Mouse (Mus musculus) CH12F3 (cell line): ENCODE data around the gene Map7d1.

Experiments used
- in situ Hi-C: fragments of 300-500 bp; cut with MboI; formaldehyde crosslinking; loops from 2 replicates; pipeline ENCODE4 v1.14.3; 2020; ENCODE audit warnings: low sequenced_read_pairs

The Map7d1 gene

DNA sequence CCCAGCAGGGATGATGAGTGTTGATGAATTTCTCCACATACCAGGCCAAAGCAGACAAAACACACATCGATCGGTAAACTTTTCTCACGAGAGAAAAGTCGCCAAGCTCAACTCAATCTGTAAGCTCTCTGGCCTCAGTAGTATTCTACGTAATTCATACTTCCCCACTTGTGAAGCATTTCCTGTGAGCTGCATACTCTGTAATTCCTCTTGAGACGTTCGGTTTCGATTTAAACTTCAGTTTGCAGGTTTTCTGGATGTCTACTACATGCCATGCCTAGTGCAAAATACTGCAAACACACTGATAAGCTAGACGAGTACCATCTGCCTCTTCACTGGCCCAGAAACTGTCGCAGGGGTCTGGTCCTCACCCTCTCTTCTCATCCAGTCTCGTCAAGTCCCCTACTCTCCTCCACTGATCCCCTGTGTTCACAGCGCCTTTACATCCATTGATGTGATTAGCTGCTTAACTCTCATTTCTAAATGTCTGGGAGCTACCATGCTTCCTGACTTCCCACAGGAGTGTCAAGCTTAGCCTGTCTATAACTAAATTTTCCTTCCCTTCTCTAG, 51.4 kb downstream of the Map7d1 start:
- in situ Hi-C loops, result no loop called here

DNA sequence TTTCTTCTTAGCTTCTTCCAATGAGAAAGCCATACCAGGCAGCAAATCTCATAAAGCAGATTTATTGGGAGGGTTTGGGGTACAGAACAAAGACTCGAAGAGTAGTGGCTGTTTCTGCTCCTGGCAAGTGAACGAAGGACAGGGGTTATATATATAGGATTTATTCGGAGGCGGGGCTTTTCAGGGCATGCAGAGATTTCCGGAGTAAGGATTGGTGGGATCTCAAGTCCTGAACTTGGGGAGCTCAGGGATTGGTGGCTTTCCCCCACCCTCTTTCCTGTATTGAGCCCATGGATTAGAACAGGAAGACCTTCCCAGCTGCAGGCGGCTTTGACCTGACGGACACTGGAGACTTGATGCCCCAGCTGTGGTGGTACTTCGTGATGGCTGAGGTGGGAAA, 52.1 kb downstream of the Map7d1 start:
- in situ Hi-C loops, result no loop called here

DNA sequence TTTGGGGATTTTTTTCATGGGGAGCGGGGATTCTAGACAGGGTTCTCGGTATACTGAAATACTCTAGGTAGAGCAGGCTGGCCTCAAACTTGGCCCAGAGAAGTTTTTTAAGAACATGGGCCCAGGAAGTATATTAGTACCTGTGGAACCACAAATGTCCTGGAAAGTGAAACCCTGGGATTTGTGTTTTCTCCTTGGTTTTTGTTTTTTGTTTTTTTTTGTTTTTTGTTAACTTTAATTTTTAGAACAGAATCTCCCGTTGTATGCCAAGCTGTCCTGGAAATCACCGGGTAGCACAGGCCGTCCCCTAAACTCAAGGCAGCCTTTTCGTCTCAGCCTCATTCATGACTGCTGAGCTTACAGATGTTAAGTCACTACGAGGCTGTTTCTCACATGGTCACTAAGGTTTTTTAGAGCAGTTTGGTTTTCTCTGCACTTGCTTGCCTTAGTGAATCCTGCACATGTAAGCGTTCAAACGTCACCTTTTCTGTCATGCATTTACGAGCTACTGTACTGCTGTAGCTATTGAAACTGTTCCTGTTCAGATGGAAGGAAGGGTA, 52.7 kb downstream of the Map7d1 start:
- in situ Hi-C loops, result no loop called here

DNA sequence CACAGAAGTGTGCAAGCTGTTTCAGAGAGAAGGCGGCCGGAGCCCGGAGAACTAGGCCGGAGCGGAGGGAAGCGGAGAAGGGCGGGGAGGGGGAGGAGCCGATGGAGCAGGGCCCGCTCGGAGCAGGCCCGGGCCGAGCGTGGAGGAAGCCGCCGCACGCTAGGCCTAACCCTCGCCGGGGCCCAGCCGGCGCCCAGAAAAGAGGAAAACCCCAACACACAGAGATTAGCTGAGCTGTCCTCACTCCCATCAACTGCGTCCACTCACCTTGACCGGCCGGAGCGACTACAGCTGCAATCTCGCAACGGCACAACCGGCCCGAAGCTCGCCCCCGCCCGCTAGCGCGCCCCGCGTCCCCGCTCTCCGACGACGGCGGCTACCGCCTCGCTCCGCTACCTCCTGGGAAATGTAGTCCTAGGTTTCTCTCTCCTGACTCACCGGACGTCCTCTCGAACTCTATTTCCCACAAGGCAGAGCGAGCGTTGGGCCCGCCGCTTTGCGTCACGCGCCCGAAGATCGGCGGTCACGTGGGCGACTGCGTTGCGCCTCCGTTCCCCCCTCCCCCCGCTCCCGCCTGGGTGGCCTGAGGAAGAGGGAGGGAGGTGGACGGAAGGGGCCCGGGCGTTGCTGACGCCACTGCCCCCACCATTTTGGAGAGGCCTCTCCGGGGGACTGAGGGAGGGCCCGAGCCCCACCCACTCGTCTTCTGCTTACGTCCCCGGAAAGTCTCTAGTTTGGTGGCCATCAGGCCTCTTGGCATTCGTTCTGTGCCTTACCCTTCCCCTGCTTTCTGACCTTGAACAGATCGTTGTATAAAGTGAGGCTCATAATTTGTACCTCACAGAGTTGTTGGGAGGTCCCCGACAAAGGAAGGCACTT, 53.6 kb downstream of the Map7d1 start, which contains the start of gene Thrap3:
Thrap3 (minus strand) TSS at position 458 of the 879 bp plus-strand sequence.
- in situ Hi-C loops, result no loop called here

DNA sequence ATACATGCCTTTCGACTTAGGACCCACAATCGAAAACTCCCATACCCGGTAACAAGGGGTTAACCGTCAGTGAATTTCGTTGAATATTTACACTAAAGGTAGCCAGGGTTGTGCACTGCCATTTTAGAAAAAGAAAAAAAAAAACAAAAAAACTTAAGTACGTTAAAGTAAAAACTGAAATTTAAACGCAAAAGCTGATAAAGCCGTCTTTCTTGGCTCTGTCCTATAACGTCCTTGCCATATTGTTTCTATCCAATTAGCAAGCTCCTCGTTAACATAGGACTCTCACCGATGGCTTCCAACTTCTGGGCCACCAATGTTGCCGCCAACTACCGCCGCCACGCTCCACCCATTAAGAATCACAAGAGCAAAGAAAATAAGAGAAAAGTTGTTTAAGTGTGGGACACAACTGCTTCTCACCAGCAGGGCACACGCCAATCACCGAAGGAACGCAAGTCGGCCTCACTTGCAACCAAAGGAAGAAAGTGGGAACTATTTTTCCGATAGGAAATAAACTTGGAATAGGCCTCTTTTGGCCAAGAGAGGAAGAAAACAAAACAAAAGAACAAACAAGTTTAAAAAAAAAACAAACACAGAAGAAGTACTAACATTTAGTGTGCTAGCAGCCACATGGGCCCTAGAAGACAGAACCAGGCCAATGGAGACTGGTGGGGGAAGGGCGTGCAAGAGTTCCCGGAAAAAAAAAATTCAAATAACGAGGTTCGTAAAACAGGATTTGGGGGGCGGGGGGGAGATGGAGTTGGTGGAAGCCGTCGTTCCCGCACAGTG, 54.4 kb downstream of the Map7d1 start:
- in situ Hi-C loops, result no loop called here

DNA sequence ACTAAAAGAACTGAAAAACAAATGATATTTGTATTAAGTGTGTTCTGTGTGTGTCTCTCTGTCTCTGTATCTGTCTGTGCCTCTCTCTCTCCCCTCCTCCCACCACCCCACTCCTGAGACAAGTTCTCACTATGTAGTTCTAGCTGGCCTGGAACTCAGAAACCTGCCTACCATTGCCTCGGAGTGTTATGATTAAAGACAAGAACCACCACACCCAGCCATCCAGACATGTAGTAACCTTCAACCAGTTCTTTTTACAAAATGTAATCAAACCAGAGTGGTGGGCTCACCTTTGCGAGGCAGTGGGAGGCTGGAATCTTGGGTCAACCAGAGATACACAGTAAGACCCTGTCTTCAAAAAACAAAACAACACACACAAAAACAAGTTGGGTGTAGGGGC, 55.5 kb downstream of the Map7d1 start:
- in situ Hi-C loops, result no loop called here

DNA sequence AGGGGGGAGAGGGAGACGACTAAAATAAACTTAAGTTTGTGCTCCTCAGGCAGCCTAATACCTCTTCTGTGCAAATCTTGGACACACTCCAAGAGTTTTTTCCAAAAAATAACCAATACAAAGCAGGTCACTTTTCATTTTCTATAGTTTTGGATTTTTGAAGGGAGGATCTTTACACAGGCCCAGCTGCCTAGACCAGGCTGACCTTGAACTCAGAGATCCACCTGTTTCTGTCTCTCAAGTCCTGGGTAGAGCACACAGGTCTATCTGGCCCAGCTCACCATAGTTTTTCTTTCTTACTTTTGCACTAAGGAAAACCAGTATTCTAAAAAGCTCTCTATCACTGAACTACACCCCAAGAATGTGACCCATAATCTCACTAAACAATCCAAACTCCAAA, 56.1 kb downstream of the Map7d1 start:
- in situ Hi-C loops, result no loop called here

DNA sequence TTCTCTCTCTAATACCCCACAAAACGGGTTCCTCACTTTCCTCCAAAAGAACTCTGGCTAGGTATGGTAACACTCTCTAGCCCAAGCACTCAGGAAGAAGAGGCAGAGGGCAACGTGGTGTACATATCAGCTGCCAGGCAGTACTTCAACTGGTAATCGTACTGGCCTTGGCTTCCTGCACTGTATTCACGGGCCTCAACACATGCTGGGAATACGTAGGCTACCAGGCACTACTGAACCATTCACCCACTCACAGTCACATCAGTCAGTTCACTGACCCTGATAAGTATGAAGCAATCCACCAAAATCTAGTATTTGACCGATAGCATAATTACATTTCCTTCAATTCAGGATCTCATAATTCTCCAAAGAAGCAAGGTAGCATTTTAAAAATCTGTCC, 56.6 kb downstream of the Map7d1 start:
- in situ Hi-C loops, result no loop called here

DNA sequence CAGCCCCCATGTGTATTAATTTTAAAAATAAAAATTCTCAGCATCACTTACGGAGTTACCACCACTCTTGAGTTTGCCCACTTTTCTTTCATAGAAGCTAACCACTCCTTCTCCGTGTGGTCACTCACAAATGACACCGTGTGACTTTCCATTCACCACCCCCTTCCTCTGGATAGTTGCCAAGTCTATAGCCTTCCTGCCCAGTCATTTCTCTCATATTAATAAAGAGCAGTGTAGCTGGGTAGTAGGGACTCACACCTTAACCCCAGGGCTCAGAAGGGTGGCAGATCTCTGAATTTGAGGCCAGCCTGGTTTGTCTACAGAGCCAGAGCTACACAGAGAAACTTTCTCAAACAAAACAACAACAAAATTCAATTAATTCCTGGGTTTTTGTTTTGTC, 58.7 kb downstream of the Map7d1 start:
- in situ Hi-C loops, result no loop called here

DNA sequence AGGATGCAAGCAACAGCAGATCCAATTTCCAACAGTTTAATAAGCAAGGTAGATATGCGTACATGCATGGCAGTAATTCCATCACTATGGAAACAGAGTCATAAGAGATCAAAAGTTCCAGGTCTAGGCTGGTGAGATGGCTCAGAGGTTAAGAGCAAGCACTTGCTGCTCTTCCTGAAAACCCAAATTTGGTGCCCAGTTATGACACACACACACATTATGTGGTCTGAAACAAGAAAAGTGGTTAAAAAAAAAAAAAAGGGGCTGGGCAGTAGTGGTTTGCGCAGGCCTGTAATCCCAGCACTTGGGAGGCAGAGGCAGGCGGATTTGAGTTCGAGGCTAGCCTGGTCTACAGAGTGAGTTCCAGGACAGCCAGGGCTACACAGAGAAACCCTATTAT, 61.2 kb downstream of the Map7d1 start:
- in situ Hi-C loops, result no loop called here

DNA sequence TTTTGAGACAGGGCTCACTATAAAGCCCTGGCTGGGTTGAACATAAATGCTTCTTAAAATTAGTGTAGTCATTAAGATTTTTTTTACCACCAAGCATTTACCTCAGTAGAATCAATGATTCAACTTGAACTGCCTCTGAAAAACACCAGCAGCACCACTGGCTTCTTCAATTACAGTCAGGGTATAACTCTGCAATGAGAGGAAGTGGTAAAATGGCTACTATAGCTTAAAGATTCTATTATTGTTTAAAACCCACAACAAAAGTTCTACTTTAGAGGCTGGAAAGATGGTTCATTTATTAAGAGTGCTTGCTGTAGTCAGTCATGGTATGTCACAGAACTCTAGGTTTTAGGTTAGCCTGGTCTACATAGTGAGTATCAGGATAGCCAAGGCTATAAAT, 61.9 kb downstream of the Map7d1 start:
- in situ Hi-C loops, result no loop called here

DNA sequence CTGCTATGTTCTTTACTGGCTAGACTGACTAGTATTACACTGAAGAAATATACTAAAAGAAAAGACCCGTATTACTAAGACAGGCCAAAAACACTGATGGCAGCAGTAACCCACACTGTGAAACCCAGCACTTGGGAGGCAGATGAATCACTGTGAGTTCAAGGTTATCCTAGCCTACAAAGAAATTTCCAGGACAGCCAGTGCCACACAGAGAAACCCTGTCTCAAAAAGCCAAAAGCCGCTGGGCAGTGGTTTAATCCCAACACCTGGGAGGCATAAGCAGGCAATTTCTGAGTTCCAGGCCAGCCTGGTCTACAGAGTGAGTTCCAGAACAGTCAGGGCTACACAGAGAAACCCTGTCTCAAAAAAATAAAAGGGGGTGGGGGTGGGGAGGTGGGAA, 65.5 kb downstream of the Map7d1 start:
- in situ Hi-C loops, result no loop called here

DNA sequence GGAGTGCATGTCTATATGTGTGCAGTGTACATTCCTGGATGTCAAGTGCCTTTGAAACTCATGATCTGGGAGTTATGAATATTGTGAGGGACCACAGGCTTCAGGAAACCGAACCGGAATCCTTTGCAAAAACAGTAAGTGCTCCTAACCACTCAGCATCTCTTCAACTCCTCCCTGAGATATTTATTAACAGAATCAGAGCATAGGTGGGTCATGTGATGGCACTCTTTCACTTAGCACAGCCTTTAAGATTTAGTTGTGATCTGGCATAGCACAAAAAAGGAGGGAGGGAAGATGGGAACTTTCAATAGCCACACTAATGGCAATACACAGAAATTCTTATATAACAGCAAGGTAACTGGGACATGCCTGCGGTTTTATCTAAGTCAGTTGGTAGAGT, 69.0 kb downstream of the Map7d1 start:
- in situ Hi-C loops, result no loop called here

DNA sequence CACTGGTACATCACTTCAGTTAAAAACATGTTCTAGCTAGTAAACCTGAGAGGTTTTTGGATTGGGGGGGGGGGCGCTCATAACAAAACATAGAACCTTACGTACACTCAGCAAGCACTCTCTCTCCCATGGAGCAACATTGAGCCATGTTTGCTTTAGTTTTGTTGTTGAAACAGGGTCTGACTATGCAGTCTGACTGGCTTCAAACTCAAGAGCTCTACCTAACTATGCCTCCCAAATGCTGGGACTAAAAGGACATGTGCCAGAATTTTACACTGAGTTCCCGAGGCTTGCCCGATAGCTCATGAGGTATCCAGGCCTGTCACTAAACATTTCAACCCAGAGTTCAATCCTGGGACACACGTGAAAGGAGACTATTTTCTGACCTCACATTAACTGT, 73.1 kb downstream of the Map7d1 start:
- in situ Hi-C loops, result no loop called here
